Mouse (Mus musculus): ENCODE measurements at regions not wholly inside any gene's neighbourhood (a gene's known extent, or its start where the extent isn't known, plus 50 kb on each side); places are given as distances from the start of the nearest gene placed in this dataset.

DNA sequence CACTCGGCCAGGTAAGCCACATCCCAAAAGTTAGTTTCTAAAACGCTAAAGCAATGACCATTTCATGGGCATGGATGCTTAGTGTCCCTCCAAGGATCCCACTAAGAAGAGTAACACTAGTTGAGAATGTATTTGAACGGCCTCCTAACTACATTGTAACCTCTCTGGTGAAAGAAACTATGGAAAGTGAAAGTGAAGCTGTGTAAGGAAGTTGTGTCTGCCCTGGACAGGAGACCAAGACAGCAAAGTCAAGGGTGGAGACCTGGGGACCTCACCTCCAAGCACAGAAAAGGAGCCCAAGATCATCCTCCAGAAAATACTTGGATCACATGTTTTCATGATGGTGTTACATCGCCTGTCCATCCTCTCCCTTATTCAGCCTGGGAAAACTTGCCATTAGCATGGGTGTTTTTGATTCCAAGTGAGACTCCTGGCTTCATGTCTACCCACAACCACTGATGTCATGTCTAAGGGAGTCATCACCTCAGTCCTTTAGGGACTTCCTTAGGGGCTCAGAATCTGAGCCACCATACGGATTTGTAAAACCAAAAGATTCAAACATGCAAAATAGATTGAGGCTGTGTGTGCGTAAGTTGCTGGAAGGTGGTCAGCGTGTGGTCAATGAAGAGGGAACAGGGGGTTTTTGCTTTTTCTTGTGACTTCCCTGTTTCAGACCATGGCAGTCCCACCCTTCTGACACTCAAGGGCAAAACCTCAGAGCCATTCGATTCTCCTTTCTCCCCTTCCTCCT is 62.4 kb upstream of the 1700016C15Rik start:
- no peak for DNase-seq (ENCODE audit: low spot score)

GRCm38 (mm10) chr1:177670576-177670975 is 59.0 kb upstream of the 1700016C15Rik start:
- DNase-seq (ENCODE audit: low spot score), result no peak

GRCm38 (mm10) chr1:177676657-177677056 is 53.0 kb upstream of the 1700016C15Rik start:
- DNase-seq (ENCODE audit: low spot score), result no peak

GRCm38 (mm10) chr1:177678832-177679231 is 50.8 kb upstream of the 1700016C15Rik start:
- no peak for DNase-seq (ENCODE audit: low spot score)

All from ovary, adult 18-20 months (tissue).